Comparison of ENCODE assay signal across 8 mouse cellular contexts in the genomic region with DNA sequence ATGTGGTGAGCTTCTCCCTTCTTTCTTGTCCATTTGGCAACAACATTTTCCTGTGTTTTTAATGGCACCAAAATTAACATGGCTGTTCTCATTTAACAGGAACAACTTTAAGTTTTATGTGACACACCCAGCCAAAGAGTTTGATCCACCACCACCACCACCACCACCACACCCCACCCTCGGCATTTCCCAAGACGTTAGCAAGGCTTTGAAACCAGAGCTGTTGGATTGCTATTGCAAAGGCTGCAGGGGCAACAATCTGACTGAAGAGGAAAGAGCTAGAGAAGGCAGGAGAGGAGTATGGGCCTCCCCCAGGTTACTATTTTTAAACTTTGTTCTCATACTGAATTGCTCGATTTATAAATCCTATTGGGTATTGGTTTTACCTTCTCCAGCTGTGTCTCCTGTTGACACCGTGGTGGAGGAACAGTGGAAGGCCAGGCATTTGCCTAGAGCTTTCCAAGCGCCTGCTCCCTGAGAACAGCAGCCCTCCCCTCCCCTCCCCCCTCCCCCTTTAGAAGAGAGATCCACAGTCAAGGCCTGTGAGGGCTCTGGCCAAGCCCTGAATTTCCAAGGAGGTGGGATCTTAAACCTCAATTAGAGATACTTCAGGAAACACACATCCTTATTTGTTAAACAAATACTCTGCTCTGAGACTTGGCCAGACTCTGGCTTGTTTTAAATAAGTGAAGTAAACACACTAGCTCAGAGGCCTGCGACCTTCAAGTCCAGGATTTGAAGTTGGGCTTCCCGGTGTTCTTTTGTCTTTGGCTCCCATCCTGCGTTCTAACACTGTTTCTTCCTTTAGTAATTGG.
DNase-seq lines count a peak whose midpoint lies in the region; ATAC-seq lines count a peak whose summit lies in the region.

No protein-coding gene starts in this region.

- H3K4me2 ChIP-seq in neural tube, embryonic 14.5 days (ENCODE audit: low read depth, low read length) = no peak overlapping the region
- H3K4me2 ChIP-seq in neural tube, embryonic 15.5 days = no peak overlapping the region
- no peak overlapping the region for H3K4me2 ChIP-seq in lung, embryonic 16.5 days (ENCODE audit: low read depth, low read length)

- H3K27ac ChIP-seq in neural tube, embryonic 14.5 days (ENCODE audit: low read depth, low read length) = 0 out of 2 replicates have a peak overlapping the region, but pooled peaks have one; percentile 13
- no peak overlapping the region for H3K27ac ChIP-seq in neural tube, embryonic 15.5 days (replicated peaks)
- H3K27ac ChIP-seq in lung, embryonic 16.5 days (ENCODE audit: low read length) = peak overlapping the region; percentile 72

- peaks cover 3% of the 10 kb centered on the region; the same call in 1 of the 2 replicates for H3K4me1 ChIP-seq in neural tube, embryonic 14.5 days (ENCODE audit: control insufficient read depth, insufficient read depth, low read length)
- peaks cover 3% of the 10 kb centered on the region; the same call in 1 of the 2 replicates for H3K4me1 ChIP-seq in neural tube, embryonic 15.5 days
- peaks cover 39% of the 10 kb centered on the region for H3K4me1 ChIP-seq in lung, embryonic 16.5 days (replicated peaks; ENCODE audit: control insufficient read depth, insufficient read depth, low read length)

- no peak overlapping the region for H3K4me3 ChIP-seq in neural tube, embryonic 14.5 days (ENCODE audit: low read depth, low read length)
- no peak overlapping the region for H3K4me3 ChIP-seq in neural tube, embryonic 15.5 days (replicated peaks)
- H3K4me3 ChIP-seq in lung, embryonic 16.5 days (ENCODE audit: low read length) = no peak overlapping the region

- DNase-seq in frontal cortex, postnatal 36 days (ENCODE audit: low spot score in 2 of 2) = no peak
- DNase-seq in testis, postnatal 10 days (ENCODE audit: low spot score) = peak; percentile 31
- DNase-seq in gastrocnemius, postnatal 4 days (ENCODE audit: low spot score in 2 of 2) = no peak
- DNase-seq in adrenal gland, postnatal 4 days (ENCODE audit: low spot score in 2 of 2) = no peak

- WGBS in neural tube, embryonic 14.5 days = 8% methylated on average over 8 of the region's 8 CpGs
- WGBS in neural tube, embryonic 15.5 days = 11% methylated on average over 8 of the region's 8 CpGs
- WGBS in lung, embryonic 16.5 days = 11% methylated on average over 8 of the region's 8 CpGs

- no peaks in the 10 kb centered on the region for H3K27me3 ChIP-seq in neural tube, embryonic 14.5 days (ENCODE audit: control insufficient read depth, insufficient read depth, low read length)
- no peaks in the 10 kb centered on the region for H3K27me3 ChIP-seq in neural tube, embryonic 15.5 days (replicated peaks)
- H3K27me3 ChIP-seq in lung, embryonic 16.5 days (ENCODE audit: control insufficient read depth, insufficient read depth, low read depth, low read length) = no peaks in the 10 kb centered on the region

- H3K36me3 ChIP-seq in neural tube, embryonic 14.5 days (ENCODE audit: control insufficient read depth, insufficient read depth, low read length) = no peaks in the 10 kb centered on the region
- H3K36me3 ChIP-seq in neural tube, embryonic 15.5 days = no peaks in the 10 kb centered on the region
- no peaks in the 10 kb centered on the region for H3K36me3 ChIP-seq in lung, embryonic 16.5 days (ENCODE audit: control insufficient read depth, insufficient read depth, low read length)

- no peaks in the 10 kb centered on the region for H3K9me3 ChIP-seq in neural tube, embryonic 14.5 days (ENCODE audit: control insufficient read depth, low read length)
- H3K9me3 ChIP-seq in neural tube, embryonic 15.5 days (replicated peaks) = no peaks in the 10 kb centered on the region
- no peaks in the 10 kb centered on the region for H3K9me3 ChIP-seq in lung, embryonic 16.5 days (ENCODE audit: control insufficient read depth, low read length)

- no peak overlapping the region for H3K9ac ChIP-seq in neural tube, embryonic 14.5 days (replicated peaks; ENCODE audit: low read depth, low read length)
- no peak overlapping the region for H3K9ac ChIP-seq in neural tube, embryonic 15.5 days (replicated peaks)
- no peak overlapping the region for H3K9ac ChIP-seq in lung, embryonic 16.5 days (ENCODE audit: low read length)

- 0 out of 2 replicates have a peak, but pooled peaks have one; percentile 14 for ATAC-seq in frontal cortex, adult (ENCODE audit: low TSS enrichment)
- no peak for ATAC-seq in neural tube, embryonic 14.5 days (ENCODE audit: low read depth)
- ATAC-seq in neural tube, embryonic 15.5 days (ENCODE audit: low FRiP score) = no peak
- ATAC-seq in lung, embryonic 16.5 days (ENCODE audit: low read depth) = peak; percentile 71

Comparison
In these comparisons a context has a peak if more than half of its experiments do, and no peak if none do; other contexts are left out.
1. ATAC-seq: peak in frontal cortex, adult (single experiment) and lung, embryonic 16.5 days (single experiment); none in neural tube, embryonic 14.5 days (single experiment) and neural tube, embryonic 15.5 days (single experiment).